30 mouse cellular contexts compared by ENCODE assay signal in the genomic region with DNA sequence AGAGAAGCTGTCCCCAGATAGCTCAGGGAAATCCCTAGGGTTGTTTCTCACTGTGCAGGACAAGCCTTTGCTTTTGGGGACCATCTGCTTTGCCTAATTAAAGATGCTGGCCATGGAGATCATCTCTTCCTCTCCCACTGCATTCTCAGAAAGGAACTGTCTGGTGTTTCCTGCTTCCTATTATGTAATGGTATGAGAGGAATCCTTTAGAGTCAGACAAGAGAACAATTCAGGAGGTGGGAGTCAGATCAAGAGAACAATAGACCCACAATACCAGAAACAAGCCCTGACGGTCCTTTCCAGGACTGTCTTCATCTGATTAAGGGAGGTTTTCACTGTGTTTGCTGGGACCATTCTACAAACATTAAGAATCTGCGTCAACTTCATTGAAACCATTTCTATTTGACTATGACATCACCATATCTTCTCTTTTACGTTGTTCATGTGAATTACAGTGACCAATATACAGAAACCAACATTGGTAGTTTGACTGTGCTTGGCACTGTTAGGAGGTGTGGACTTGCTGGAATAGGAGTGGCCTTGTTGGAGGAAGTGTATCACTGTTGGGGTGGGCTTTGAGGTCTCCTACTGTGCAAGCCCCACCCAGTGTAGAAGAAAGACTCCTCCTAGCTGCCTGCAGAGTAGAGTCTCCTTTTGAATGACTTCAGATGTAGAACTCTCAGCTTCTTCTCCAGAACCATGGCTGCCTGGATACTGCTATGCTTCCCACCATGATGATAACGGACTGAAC. TPM values are rescaled to one million over a fixed set of nuclear protein-coding genes. Genes with fewer than 3 reads are reported as not detected.
DNase-seq lines count a peak whose midpoint lies in the region; ATAC-seq and TF ChIP-seq lines count a peak whose summit lies in the region.
"Had no signal": no experiment of that assay in that cellular context is flagged by ENCODE, and none has a peak within 500 bp of the region (broad histone marks: within the 10 kb centered on the region; RNA-seq: fewer than 3 reads in every experiment).

No protein-coding gene starts in this region.

- H3K36me3 ChIP-seq in kidney, postnatal 0 days (ENCODE audit: insufficient read depth, low read length): no peaks in the 10 kb centered on the region
- no peaks in the 10 kb centered on the region for H3K36me3 ChIP-seq in kidney, embryonic 15.5 days
- H3K36me3 ChIP-seq: forebrain, embryonic 10.5 days; hindbrain, embryonic 10.5 days; hindbrain, embryonic 13.5 days had no signal

- ATAC-seq in kidney, postnatal 0 days (replicated peaks; ENCODE audit: low FRiP score, low read depth): no peak
- ATAC-seq in kidney, embryonic 15.5 days (replicated peaks; ENCODE audit: low FRiP score): no peak
- ATAC-seq: activated CD4-positive, CD25-positive, alpha-beta regulatory T cell, adult 4 months; forebrain, embryonic 13.5 days; forebrain, embryonic 16.5 days; hindbrain, postnatal 0 days; inflammation-experienced regulatory T-cells, adult 6 months; intestine, embryonic 16.5 days; Patski had no signal

- H3K9ac ChIP-seq in kidney, postnatal 0 days (ENCODE audit: low read depth, low read length): no peak overlapping the region
- H3K9ac ChIP-seq in kidney, embryonic 15.5 days: no peak overlapping the region
- H3K9ac ChIP-seq: forebrain, embryonic 13.5 days; heart, embryonic 13.5 days; hindbrain, embryonic 13.5 days had no signal

- TF ChIP-seq CTCF in gastrocnemius, adult 2 months (IDR thresholded peaks at IDR 0.05): no peak
- TF ChIP-seq CTCF in kidney, postnatal 0 days (IDR thresholded peaks at IDR 0.05; ENCODE audit: low read depth): no peak

- peak overlapping the region; percentile 6; the same call in 1 of the 2 replicates for H3K27ac ChIP-seq in gastrocnemius, adult 2 months
- no peak overlapping the region for H3K27ac ChIP-seq in kidney, postnatal 0 days
- no peak overlapping the region for H3K27ac ChIP-seq in kidney, embryonic 15.5 days
- H3K27ac ChIP-seq: forebrain, embryonic 10.5 days; forebrain, embryonic 13.5 days; heart, embryonic 13.5 days; hindbrain, embryonic 10.5 days; hindbrain, embryonic 13.5 days; hindbrain, postnatal 0 days had no signal

- H3K4me2 ChIP-seq in kidney, postnatal 0 days (ENCODE audit: low read length): no peak overlapping the region
- H3K4me2 ChIP-seq in kidney, embryonic 15.5 days: no peak overlapping the region
- H3K4me2 ChIP-seq: forebrain, embryonic 13.5 days; heart, embryonic 13.5 days; hindbrain, embryonic 13.5 days had no signal

- no peaks in the 10 kb centered on the region for H3K27me3 ChIP-seq in kidney, postnatal 0 days (ENCODE audit: insufficient read depth, low read length)
- H3K27me3 ChIP-seq in kidney, embryonic 15.5 days: no peaks in the 10 kb centered on the region
- H3K27me3 ChIP-seq: CH12.LX; forebrain, embryonic 13.5 days; heart, embryonic 13.5 days; hindbrain, embryonic 13.5 days; Patski had no signal

- no peaks in the 10 kb centered on the region for H3K9me3 ChIP-seq in kidney, postnatal 0 days (replicated peaks; ENCODE audit: low read length)
- H3K9me3 ChIP-seq in kidney, embryonic 15.5 days (replicated peaks): no peaks in the 10 kb centered on the region
- H3K9me3 ChIP-seq: forebrain, embryonic 10.5 days; forebrain, embryonic 13.5 days; heart, embryonic 13.5 days; hindbrain, embryonic 10.5 days; hindbrain, embryonic 13.5 days had no signal

- no peak overlapping the region for H3K4me3 ChIP-seq in gastrocnemius, adult 2 months
- H3K4me3 ChIP-seq in kidney, postnatal 0 days (replicated peaks; ENCODE audit: low read depth, low read length): no peak overlapping the region
- no peak overlapping the region for H3K4me3 ChIP-seq in kidney, embryonic 15.5 days (replicated peaks)
- H3K4me3 ChIP-seq: forebrain, embryonic 10.5 days; forebrain, embryonic 13.5 days; heart, embryonic 13.5 days; hindbrain, embryonic 10.5 days; hindbrain, embryonic 13.5 days had no signal

- intact Hi-C loops in gastrocnemius, adult 2 months (cut with DNase I): no loop called here

- WGBS in kidney, postnatal 0 days: 81% methylated on average over 4 of the region's 4 CpGs
- 85% methylated on average over 4 of the region's 4 CpGs for WGBS in kidney, embryonic 15.5 days

- no peaks in the 10 kb centered on the region for H3K4me1 ChIP-seq in kidney, postnatal 0 days (replicated peaks; ENCODE audit: insufficient read depth, low read length)
- no peaks in the 10 kb centered on the region for H3K4me1 ChIP-seq in kidney, embryonic 15.5 days
- H3K4me1 ChIP-seq: forebrain, embryonic 10.5 days; forebrain, embryonic 13.5 days; heart, embryonic 13.5 days; hindbrain, embryonic 13.5 days had no signal

- DNase-seq in gastrocnemius, adult 2 months: no peak
- no peak for DNase-seq in gastrocnemius, postnatal 4 days (ENCODE audit: low spot score in 2 of 2)
- peak; percentile 7 for DNase-seq in kidney, postnatal 0 days (ENCODE audit: low spot score)
- DNase-seq in ES-CJ7 (ENCODE audit: low read depth, low spot score): peak; percentile 44
- DNase-seq in Muller cell, postnatal 12 days (ENCODE audit: inconsistent ontology term): peak; percentile 95
- DNase-seq in adrenal gland, postnatal 25 days: no peak
- no peak for DNase-seq in ovary, postnatal 14 days (ENCODE audit: low spot score)
- DNase-seq: adrenal gland, adult 8-10 months; adrenal gland, postnatal 36 days; B cell, adult 2 months; cerebellum, adult 18-20 months; cerebellum, adult 9-10 months; cerebellum, postnatal 14 days; gastrocnemius, postnatal 10 days; gastrocnemius, postnatal 36 days; heart, adult 18-20 months; kidney, adult 18-20 months had no signal

RNA-seq across cellular contexts. Expression of gene Cmya5, which starts 42.0 kb away (rescaled TPM):
- 1,000 to 10,000 TPM; 1,090 to 1,382 TPM for total RNA-seq in gastrocnemius, adult 2 months (2021)
- total RNA-seq in gastrocnemius, postnatal 4 days (2021): 100 to 1,000 TPM; 272 to 277 TPM
- 0.03 and 0.07 TPM in 2 replicates for polyA plus RNA-seq in kidney, postnatal 0 days (2015; fragmentation: Nextera tagmentation; extraction: Ambion mirVana)
- 0.16 and 0.28 TPM in 2 replicates for polyA plus RNA-seq in kidney, embryonic 15.5 days (2015; fragmentation: Nextera tagmentation; extraction: Ambion mirVana)
- 0.52 TPM in 2 replicates for total RNA-seq in adrenal gland, postnatal 25 days (2021)
- polyA plus RNA-seq: Patski had no signal

Comparison
In these comparisons a context has a peak if more than half of its experiments do, and no peak if none do; other contexts are left out.
1. DNase-seq: peak in kidney, postnatal 0 days (single experiment), ES-CJ7 (single experiment) and Muller cell, postnatal 12 days (single experiment); none in gastrocnemius, adult 2 months (single experiment), gastrocnemius, postnatal 4 days (0 of 2), adrenal gland, postnatal 25 days (single experiment) and ovary, postnatal 14 days (single experiment).
2. RNA of gene Cmya5, which starts 42.0 kb away (total RNA-seq): 1,090 to 1,382 TPM in gastrocnemius, adult 2 months and 272 to 277 TPM in gastrocnemius, postnatal 4 days; 0.52 TPM in adrenal gland, postnatal 25 days; every median in the first group is over 100 times any median in the second.